In the genomic region with DNA sequence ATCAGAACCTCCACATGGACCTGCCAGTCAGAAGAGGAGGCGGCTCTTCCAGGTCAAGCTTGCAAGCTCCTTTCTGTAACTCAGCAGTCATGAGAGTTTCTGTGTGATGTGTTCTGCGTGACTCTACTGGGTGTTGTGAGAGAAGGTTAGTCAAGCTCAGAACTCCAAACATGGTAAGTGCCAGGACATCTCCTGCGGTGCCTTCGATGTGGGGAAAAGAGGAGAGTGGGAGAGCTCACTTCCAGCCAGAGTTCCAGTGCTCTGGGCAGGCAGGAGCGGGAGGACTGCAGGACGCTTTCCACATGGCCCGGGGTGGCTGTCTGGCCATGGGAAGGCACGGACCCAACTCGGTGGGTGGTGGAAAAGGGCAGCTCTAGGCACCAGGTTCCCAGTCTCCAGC, we compare ENCODE assay signal across 8 mouse cellular contexts. TPM values are rescaled to one million over a fixed set of nuclear protein-coding genes. Genes with fewer than 3 reads are reported as not detected.
DNase-seq lines count a peak whose midpoint lies in the region; ATAC-seq and TF ChIP-seq lines count a peak whose summit lies in the region.
"Not testable (repeated sequence)": the region's sequence is repeated elsewhere in the genome, so short reads cannot be mapped to it uniquely, and the experiment has no call there.

A gene (plus strand): TSS at position 58 of the 400 bp plus-strand sequence.

- not testable (repeated sequence) for H3K36me3 ChIP-seq in liver, embryonic 11.5 days (ENCODE audit: control insufficient read depth, insufficient read depth, low read length); midbrain, postnatal 0 days (ENCODE audit: insufficient read depth, low read length)

- not testable (repeated sequence) for H3K27ac ChIP-seq in liver, embryonic 11.5 days (ENCODE audit: low read depth, low read length); midbrain, postnatal 0 days (ENCODE audit: low read depth, low read length)

- H3K27me3 ChIP-seq in liver, embryonic 11.5 days (replicated peaks; ENCODE audit: control insufficient read depth, insufficient read depth, low read length); midbrain, postnatal 0 days (ENCODE audit: insufficient read depth, low read length): not testable (repeated sequence)

- peak; percentile 7 for DNase-seq in ZHBTc4 (ENCODE audit: low read depth, low spot score)
- peak; percentile 19 to 51 for DNase-seq in cerebellum, postnatal 25 days
- DNase-seq in frontal cortex, postnatal 36 days (ENCODE audit: low spot score in 2 of 2): peak; percentile 17 to 26
- peak; percentile 20 for DNase-seq in heart, postnatal 25 days (ENCODE audit: low spot score)
- peak; percentile 24 for DNase-seq in kidney, postnatal 10 days
- DNase-seq in liver, embryonic 11.5 days (ENCODE audit: low spot score): peak; percentile 31
- not testable (repeated sequence) for DNase-seq in midbrain, postnatal 0 days (ENCODE audit: low spot score)
- peak; percentile 53 for DNase-seq in urinary bladder, adult 2 months (ENCODE audit: low spot score)

- H3K4me3 ChIP-seq in liver, embryonic 11.5 days (ENCODE audit: low read depth, low read length): peak within 1 kb of the TSS; percentile 45
- H3K4me3 ChIP-seq in midbrain, postnatal 0 days (ENCODE audit: low read depth, low read length): peak within 1 kb of the TSS; percentile 30

- TF ChIP-seq CTCF in midbrain, postnatal 0 days (IDR thresholded peaks at IDR 0.05): not testable (repeated sequence)

- not testable (repeated sequence) for H3K9me3 ChIP-seq in liver, embryonic 11.5 days (ENCODE audit: control insufficient read depth, low read length); midbrain, postnatal 0 days (ENCODE audit: low read length)

- intact Hi-C loops in heart, postnatal 25 days (cut with DNase I): not testable (repeated sequence)

- WGBS in liver, embryonic 11.5 days: 3% methylated on average over 7 of the region's 9 CpGs
- 13% methylated on average over 8 of the region's 9 CpGs for WGBS in midbrain, postnatal 0 days

- peak within 1 kb of the TSS; percentile 46 for H3K4me2 ChIP-seq in liver, embryonic 11.5 days
- H3K4me2 ChIP-seq in midbrain, postnatal 0 days (ENCODE audit: low read depth, low read length, poor library complexity, severe bottlenecking): peak within 1 kb of the TSS; percentile 26; the same call in 1 of the 2 replicates

- not testable (repeated sequence) for H3K4me1 ChIP-seq in liver, embryonic 11.5 days (replicated peaks; ENCODE audit: control insufficient read depth, insufficient read depth, low read length); midbrain, postnatal 0 days (ENCODE audit: insufficient read depth, low read length)

- not testable (repeated sequence) for ATAC-seq in liver, embryonic 11.5 days (replicated peaks; ENCODE audit: low FRiP score); midbrain, postnatal 0 days (ENCODE audit: low FRiP score)

- not testable (repeated sequence) for H3K9ac ChIP-seq in liver, embryonic 11.5 days (ENCODE audit: low read depth, low read length); midbrain, postnatal 0 days (replicated peaks; ENCODE audit: low read length, poor library complexity, severe bottlenecking)

RNA-seq across cellular contexts. Expression of the gene that starts here (rescaled TPM):
- 100 to 1,000 TPM; 492 to 508 TPM for total RNA-seq in heart, postnatal 25 days (2021)
- 9.0 and 10.2 TPM in 2 replicates for polyA plus RNA-seq in liver, embryonic 11.5 days (2014; fragmentation: Nextera tagmentation; extraction: Ambion mirVana)
- total RNA-seq in midbrain, postnatal 0 days (2014; rRNA removed): 4.0 and 6.8 TPM in 2 replicates
- polyA plus RNA-seq in midbrain, postnatal 0 days (2015; fragmentation: Nextera tagmentation; extraction: Ambion mirVana): 3.5 and 4.7 TPM in 2 replicates
- polyA plus RNA-seq in urinary bladder, adult 2 months (2012; rRNA removed): 36.2 and 38.5 TPM in 2 replicates

Comparison
In these comparisons a context has a peak if more than half of its experiments do, and no peak if none do; other contexts are left out.
1. RNA of the gene that starts here (total RNA-seq): 492 to 508 TPM in heart, postnatal 25 days; 4.0 to 6.8 TPM in midbrain, postnatal 0 days; every median in the first group is over 10 times any median in the second.